Mouse (Mus musculus) urinary bladder, postnatal 25 days (tissue): ENCODE results near the gene Pnpla2.

Source experiments
- DNase-seq: peaks from one replicate; pipeline ENCODE4 v3.0.0; 2022; ENCODE audit warnings: low spot score

Pnpla2 gene

GRCm38 (mm10) chr7:141484186-141485120 lies 29.5 kb downstream of the Pnpla2 start:
- DNase-seq: no peak

- no peak for DNase-seq
These were observed 30.2 kb downstream of the Pnpla2 start for GRCm38 (mm10) chr7:141485186-141485585.

GRCm38 (mm10) chr7:141485606-141486005 lies 30.6 kb downstream of the Pnpla2 start:
- DNase-seq: no peak

- DNase-seq: no peak
These were observed 31.2 kb downstream of the Pnpla2 start for GRCm38 (mm10) chr7:141486239-141486638.

GRCm38 (mm10) chr7:141487141-141487540 lies 32.1 kb downstream of the Pnpla2 start:
- no peak for DNase-seq

DNA sequence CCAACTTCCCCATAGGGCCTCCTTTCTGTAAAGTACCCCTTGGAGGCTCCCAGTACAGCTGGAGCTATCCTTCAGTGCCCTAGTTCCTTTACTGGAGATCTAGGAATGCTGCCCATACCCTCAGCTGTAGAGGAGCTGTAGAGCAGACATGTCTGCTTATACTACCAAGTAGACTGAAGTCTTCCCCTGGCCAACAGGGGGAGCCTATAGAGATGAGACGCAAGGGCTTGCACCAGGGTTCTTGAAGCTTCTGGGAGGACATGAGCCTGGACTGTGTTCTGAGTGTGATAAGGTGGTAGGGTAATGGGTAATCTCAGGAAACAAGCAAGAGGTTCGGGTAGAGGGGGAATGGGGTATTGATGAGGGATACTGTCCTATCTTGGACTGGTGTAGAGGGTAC lies 36.2 kb downstream of the Pnpla2 start:
- DNase-seq: no peak

- no peak for DNase-seq
These were observed 37.7 kb downstream of the Pnpla2 start for GRCm38 (mm10) chr7:141492738-141493137.

DNA sequence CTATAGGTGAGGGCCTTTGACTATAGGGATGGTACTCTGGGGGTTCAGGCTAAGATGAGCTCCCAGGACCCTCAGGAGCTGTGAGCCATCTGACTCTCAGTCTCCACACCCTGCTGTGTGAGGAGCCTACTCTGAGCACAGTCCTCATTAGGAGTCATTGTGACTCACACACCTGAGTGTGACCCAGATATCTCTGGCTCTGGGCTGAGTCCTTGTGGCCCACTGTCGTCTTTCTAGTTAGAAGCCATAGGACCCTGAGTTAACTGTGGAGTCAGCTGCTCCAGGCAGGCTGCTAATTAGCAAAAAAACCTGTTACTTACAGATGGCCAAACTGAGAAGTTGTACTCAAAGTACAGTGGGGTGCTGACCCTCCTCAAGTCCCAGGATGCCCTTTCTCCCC lies 38.7 kb downstream of the Pnpla2 start:
- no peak for DNase-seq

- DNase-seq: no peak
These were observed 40.4 kb downstream of the Pnpla2 start for GRCm38 (mm10) chr7:141495379-141495778.

DNA sequence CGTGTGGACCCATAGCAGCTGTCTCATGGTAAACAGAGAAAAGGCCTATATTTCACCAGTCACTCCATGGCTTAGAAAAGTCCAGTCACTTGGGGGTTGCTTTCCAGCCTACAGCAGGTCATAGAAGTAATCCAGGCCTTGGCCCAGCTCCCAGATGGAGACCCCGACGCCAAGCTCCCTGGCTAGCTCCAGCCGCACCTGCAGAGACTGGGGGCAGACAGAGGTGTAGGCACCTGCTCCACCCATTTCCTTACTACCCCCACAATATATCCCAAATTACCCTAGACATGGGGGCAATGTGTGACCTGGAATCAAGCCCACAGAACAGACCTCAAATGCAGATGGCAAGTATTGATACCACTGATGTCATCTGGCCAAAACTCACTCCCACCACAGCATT lies 40.9 kb downstream of the Pnpla2 start:
- no peak for DNase-seq

- DNase-seq: no peak
These were observed 42.6 kb downstream of the Pnpla2 start for GRCm38 (mm10) chr7:141497600-141497999.

DNA sequence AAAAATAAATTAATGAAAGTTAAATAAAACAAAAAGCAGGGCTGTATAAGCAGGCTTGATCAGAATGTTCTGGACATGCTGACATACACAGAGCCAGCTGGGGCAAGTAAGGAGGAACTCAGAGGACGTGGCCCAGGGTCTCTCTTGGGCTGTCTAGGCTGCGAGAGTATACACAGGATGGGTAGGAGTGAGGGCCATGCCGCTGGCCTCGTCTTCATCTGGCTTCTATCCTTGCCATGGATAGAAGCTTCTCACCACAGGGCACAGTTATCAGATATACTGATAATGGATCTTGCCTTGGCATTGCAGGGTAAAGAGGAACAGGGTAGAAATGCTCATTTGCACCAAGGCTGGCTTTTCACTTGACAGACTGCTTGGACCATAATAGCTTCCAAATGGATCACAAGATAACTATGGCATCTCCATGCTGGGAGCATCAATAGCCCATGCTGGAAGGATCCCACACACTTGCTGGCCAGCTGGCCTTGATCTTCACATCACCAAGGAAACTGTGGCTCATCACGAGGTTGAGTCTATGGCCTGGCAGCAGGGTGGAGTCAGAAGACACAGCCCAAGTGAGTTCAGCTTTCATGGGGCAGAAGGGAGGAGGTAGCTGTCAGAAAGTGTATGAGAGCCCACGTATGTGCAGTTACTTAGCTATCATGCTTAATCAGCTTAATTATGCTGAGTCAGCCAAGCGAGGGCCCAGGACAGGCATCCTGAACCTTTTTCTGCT lies 47.0 kb downstream of the Pnpla2 start:
- DNase-seq: no peak

DNA sequence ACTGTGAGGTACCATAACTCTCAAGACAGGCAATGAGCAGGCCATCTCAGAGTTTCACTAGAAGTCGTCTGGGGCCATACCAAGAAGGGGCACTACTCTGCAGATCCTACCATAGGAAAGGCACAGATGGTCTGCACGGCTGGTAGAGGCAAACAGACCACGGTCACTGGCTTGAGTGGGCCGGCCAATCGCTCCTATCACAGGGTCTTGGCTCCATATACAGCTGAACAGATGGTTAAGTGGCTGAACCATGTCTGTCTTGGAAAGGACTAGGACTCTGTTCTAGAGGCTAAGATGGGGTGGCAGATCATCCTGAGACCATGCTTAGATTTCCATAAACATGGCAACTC lies 47.5 kb downstream of the Pnpla2 start:
- DNase-seq: no peak

DNA sequence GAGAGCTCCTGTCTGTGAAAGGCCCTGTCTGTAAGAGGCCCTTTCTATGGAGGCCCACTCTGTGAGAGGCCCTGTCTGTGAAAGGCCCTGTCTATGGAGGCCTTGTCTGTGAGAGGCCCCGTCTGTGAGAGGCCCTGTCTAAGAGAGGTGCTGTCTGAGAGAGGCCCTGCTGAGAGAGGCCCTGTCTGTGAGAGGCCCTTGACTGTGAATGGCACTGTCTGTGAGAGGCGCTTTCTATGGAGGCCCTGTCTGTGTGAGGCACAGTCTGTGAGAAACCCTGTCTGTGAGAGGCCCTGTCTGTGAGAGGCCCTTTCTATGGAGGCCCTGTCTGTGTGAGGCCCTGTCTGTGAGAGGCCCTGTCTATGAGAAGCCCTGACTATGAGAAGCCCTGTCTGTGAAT lies 51.3 kb downstream of the Pnpla2 start:
- DNase-seq: no peak

DNA sequence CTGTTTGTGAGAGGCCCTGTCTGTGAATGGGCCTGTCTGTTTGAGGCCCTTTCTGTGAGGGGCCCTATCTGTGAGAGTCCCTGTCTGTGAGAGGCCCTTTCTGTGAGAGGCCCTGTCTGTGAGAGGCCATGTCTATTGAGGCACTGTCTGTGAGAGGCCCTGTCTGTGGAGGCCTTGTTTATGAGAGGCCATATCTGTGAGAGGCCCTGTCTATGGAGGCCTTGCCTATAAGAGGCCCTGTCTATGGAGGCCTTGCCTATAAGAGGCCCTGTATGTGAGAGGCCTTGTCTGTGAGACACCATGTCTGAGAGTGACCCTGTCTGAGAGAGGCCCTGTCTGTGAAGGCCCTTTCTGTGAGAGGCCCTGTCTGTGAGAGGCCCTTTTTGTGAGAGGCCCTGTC lies 53.2 kb downstream of the Pnpla2 start:
- no peak for DNase-seq

GRCm38 (mm10) chr7:141510196-141510595 lies 55.2 kb downstream of the Pnpla2 start:
- DNase-seq: no peak
